ENCODE assay signal across 8 mouse cellular contexts in the genomic region with DNA sequence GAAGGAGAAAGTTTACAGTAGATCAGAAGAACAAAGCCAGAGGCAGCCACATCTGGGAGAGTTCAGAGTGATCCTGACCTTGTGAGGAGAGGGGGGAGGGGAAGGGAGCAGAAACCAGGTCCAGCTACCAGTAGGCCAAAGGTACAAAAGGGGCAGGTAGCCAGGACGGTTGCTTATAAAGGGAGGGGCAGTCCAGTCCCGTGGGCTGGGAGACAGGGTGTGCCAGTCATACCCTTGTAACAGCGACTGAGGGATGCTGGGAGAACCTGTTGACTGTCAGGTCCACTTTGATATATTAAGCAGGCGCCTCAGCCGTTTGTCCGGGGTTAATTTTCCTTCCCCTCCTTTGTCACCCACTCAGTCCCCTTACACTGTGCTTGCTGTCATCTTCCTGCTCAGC. TPM values are rescaled to one million over a fixed set of nuclear protein-coding genes. Genes with fewer than 3 reads are reported as not detected.
DNase-seq lines count a peak whose midpoint lies in the region; ATAC-seq and TF ChIP-seq lines count a peak whose summit lies in the region.

No protein-coding gene starts in this region.

- peak; percentile 53 to 78 for DNase-seq in spleen, postnatal 4 days (ENCODE audit: low spot score in 2 of 2)
- DNase-seq in spleen, adult 12 weeks (ENCODE audit: low spot score): no peak
- peak; percentile 60 for DNase-seq in kidney, postnatal 0 days (ENCODE audit: low spot score)
- no peak for DNase-seq in adrenal gland, postnatal 14 days
- DNase-seq in left cerebral cortex, postnatal 25 days (ENCODE audit: low spot score in 2 of 2): no peak
- no peak for DNase-seq in cerebellum, adult 9-11 months

- H3K79me2 ChIP-seq in macrophage (ENCODE audit: inconsistent target): peaks cover 67% of the 10 kb centered on the region

- ATAC-seq in forebrain, embryonic 16.5 days: no peak
- ATAC-seq in kidney, postnatal 0 days (replicated peaks; ENCODE audit: low FRiP score, low read depth): peak; percentile 16; the same call in 1 of the 2 replicates

- peak overlapping the region; percentile 12; the same call in 1 of the 2 replicates for H3K27ac ChIP-seq in forebrain, embryonic 16.5 days (ENCODE audit: low read length)
- H3K27ac ChIP-seq in kidney, postnatal 0 days: peak overlapping the region; percentile 97
- H3K27ac ChIP-seq in macrophage: peak overlapping the region; percentile 98

- 0 out of 2 replicates have a peak, but pooled peaks cover 3% of the 10 kb centered on the region for H3K4me1 ChIP-seq in forebrain, embryonic 16.5 days (replicated peaks; ENCODE audit: control insufficient read depth, insufficient read depth, low read length)
- peaks cover 45% of the 10 kb centered on the region for H3K4me1 ChIP-seq in kidney, postnatal 0 days (replicated peaks; ENCODE audit: insufficient read depth, low read length)

- H3K9me3 ChIP-seq in forebrain, embryonic 16.5 days (ENCODE audit: control insufficient read depth, low read length): no peaks in the 10 kb centered on the region
- no peaks in the 10 kb centered on the region for H3K9me3 ChIP-seq in kidney, postnatal 0 days (replicated peaks; ENCODE audit: low read length)

- H3K4me3 ChIP-seq in forebrain, embryonic 16.5 days (replicated peaks; ENCODE audit: low read length): no peak overlapping the region
- no peak overlapping the region for H3K4me3 ChIP-seq in kidney, postnatal 0 days (replicated peaks; ENCODE audit: low read depth, low read length)
- no peak overlapping the region for H3K4me3 ChIP-seq in macrophage (ENCODE audit: inconsistent target)

- H3K4me2 ChIP-seq in forebrain, embryonic 16.5 days (ENCODE audit: low read length): no peak overlapping the region
- H3K4me2 ChIP-seq in kidney, postnatal 0 days (ENCODE audit: low read length): peak overlapping the region; percentile 37; the same call in 1 of the 2 replicates

- H3K27me3 ChIP-seq in forebrain, embryonic 16.5 days (replicated peaks; ENCODE audit: control insufficient read depth, insufficient read depth, low read length): no peaks in the 10 kb centered on the region
- no peaks in the 10 kb centered on the region for H3K27me3 ChIP-seq in kidney, postnatal 0 days (ENCODE audit: insufficient read depth, low read length)

- no peaks in the 10 kb centered on the region; the same call in 1 of the 2 replicates for H3K36me3 ChIP-seq in forebrain, embryonic 16.5 days (ENCODE audit: control insufficient read depth, insufficient read depth)
- 0 out of 2 replicates have a peak, but pooled peaks cover 9% of the 10 kb centered on the region for H3K36me3 ChIP-seq in kidney, postnatal 0 days (ENCODE audit: insufficient read depth, low read length)
- no peaks in the 10 kb centered on the region for H3K36me3 ChIP-seq in macrophage (ENCODE audit: inconsistent target)

- H3K9ac ChIP-seq in forebrain, embryonic 16.5 days (replicated peaks; ENCODE audit: low read depth, low read length): no peak overlapping the region
- peak overlapping the region; percentile 19; the same call in 1 of the 2 replicates for H3K9ac ChIP-seq in kidney, postnatal 0 days (ENCODE audit: low read depth, low read length)

- intact Hi-C loops in left cerebral cortex, postnatal 25 days (cut with DNase I): loop anchor here (2.0 to 5.0 kb wide), 2 partner anchors 16 to 43 kb away; a partner anchor contains a TSS

- WGBS in forebrain, embryonic 16.5 days: 20% methylated on average over 6 of the region's 6 CpGs
- 3% methylated on average over 6 of the region's 6 CpGs for WGBS in kidney, postnatal 0 days
- 9% methylated on average over 6 of the region's 6 CpGs for WGBS in macrophage (ENCODE audit: missing documents)

- no peak for TF ChIP-seq CTCF in kidney, postnatal 0 days (IDR thresholded peaks at IDR 0.05; ENCODE audit: low read depth)

RNA-seq across cellular contexts. Expression of a gene that starts 12.9 kb away (rescaled TPM):
- polyA plus RNA-seq in forebrain, embryonic 16.5 days (2015; fragmentation: Nextera tagmentation; extraction: Ambion mirVana): 0.48 and 1.2 TPM in 2 replicates
- polyA plus RNA-seq in kidney, postnatal 0 days (2015; fragmentation: Nextera tagmentation; extraction: Ambion mirVana): 3.6 TPM in 2 replicates
- total RNA-seq in macrophage (2018; cell fraction: chromatin; rRNA removed): 1 to 10 TPM in 21 of 26 experiments, under 1 TPM in 5; 0.40 to 8.2 (median 3.2) TPM
- 1 to 10 TPM in 13 of 26 experiments, under 1 TPM in 13; 0.22 to 4.1 (median 1.2) TPM for total RNA-seq in macrophage (2018; cell fraction: cytosol; rRNA removed)
- 1 to 10 TPM in 21 of 26 experiments, under 1 TPM in 5; 0.21 to 9.6 (median 2.3) TPM for total RNA-seq in macrophage (2018; cell fraction: nucleus; rRNA removed)
- polyA plus RNA-seq in macrophage (2018): 0.38 to 3.1 TPM (median 1.9 TPM) in 3 replicates
- total RNA-seq in adrenal gland, postnatal 14 days (2021): 6.6 and 8.4 TPM in 2 replicates
- 1 to 10 TPM; 4.1 to 4.6 TPM for total RNA-seq in left cerebral cortex, postnatal 25 days (2021)

RNA-seq across cellular contexts. Expression of a gene that starts 16.2 kb away (rescaled TPM):
- polyA plus RNA-seq in forebrain, embryonic 16.5 days (2015; fragmentation: Nextera tagmentation; extraction: Ambion mirVana): 43.4 and 48.3 TPM in 2 replicates
- polyA plus RNA-seq in kidney, postnatal 0 days (2015; fragmentation: Nextera tagmentation; extraction: Ambion mirVana): 60.9 and 70.2 TPM in 2 replicates
- 1,000 to 10,000 TPM in 10 of 26 experiments, 100 to 1,000 TPM in 16; 471 to 2,042 (median 842) TPM for total RNA-seq in macrophage (2018; cell fraction: chromatin; rRNA removed)
- total RNA-seq in macrophage (2018; cell fraction: cytosol; rRNA removed): 1,000 to 10,000 TPM in 4 of 26 experiments, 100 to 1,000 TPM in 22; 492 to 1,133 (median 611) TPM
- total RNA-seq in macrophage (2018; cell fraction: nucleus; rRNA removed): 1,000 to 10,000 TPM in 21 of 26 experiments, 100 to 1,000 TPM in 5; 701 to 2,394 (median 1,238) TPM
- 251 to 507 TPM (median 488 TPM) in 3 replicates for polyA plus RNA-seq in macrophage (2018)
- total RNA-seq in adrenal gland, postnatal 14 days (2021): 151 and 187 TPM in 2 replicates
- total RNA-seq in left cerebral cortex, postnatal 25 days (2021): 10 to 100 TPM; 58.4 to 59.6 TPM

RNA-seq across cellular contexts. Expression of a gene that starts 50.0 kb away (rescaled TPM):
- polyA plus RNA-seq in forebrain, embryonic 16.5 days (2015; fragmentation: Nextera tagmentation; extraction: Ambion mirVana): 113 and 124 TPM in 2 replicates
- polyA plus RNA-seq in kidney, postnatal 0 days (2015; fragmentation: Nextera tagmentation; extraction: Ambion mirVana): 53.8 and 57.3 TPM in 2 replicates
- 100 to 1,000 TPM; 114 to 467 (median 312) TPM for total RNA-seq in macrophage (2018; cell fraction: chromatin; rRNA removed)
- total RNA-seq in macrophage (2018; cell fraction: cytosol; rRNA removed): 100 to 1,000 TPM in 22 of 26 experiments, 10 to 100 TPM in 4; 85.2 to 121 (median 110) TPM
- total RNA-seq in macrophage (2018; cell fraction: nucleus; rRNA removed): 100 to 1,000 TPM; 134 to 367 (median 267) TPM
- 79.1 to 122 TPM (median 121 TPM) in 3 replicates for polyA plus RNA-seq in macrophage (2018)
- total RNA-seq in adrenal gland, postnatal 14 days (2021): 72.6 and 74.5 TPM in 2 replicates
- 100 to 1,000 TPM; 366 to 382 TPM for total RNA-seq in left cerebral cortex, postnatal 25 days (2021)

Comparison
In these comparisons a context has a peak if more than half of its experiments do, and no peak if none do; other contexts are left out.
1. DNase-seq: peak in spleen, postnatal 4 days (2 of 2) and kidney, postnatal 0 days (single experiment); none in spleen, adult 12 weeks (single experiment), adrenal gland, postnatal 14 days (single experiment), left cerebral cortex, postnatal 25 days (0 of 2) and cerebellum, adult 9-11 months (single experiment).
2. H3K27ac ChIP-seq: peak in every context shown above with its lines; median percentile 98 in macrophage; 97 in kidney, postnatal 0 days; 12 in forebrain, embryonic 16.5 days.